Mouse (Mus musculus): ENCODE measurements around the gene Foxk1.
A peak's percentile ranks its signal among the peaks of the same experiment; 100 is the strongest.

Foxk1 gene

GRCm38 (mm10) chr5:142420317-142420716, 19.0 kb downstream of the Foxk1 start:
- no peak for DNase-seq (ENCODE audit: low spot score)

GRCm38 (mm10) chr5:142420920-142421319, 19.6 kb downstream of the Foxk1 start:
- no peak for DNase-seq (ENCODE audit: low spot score)

DNA sequence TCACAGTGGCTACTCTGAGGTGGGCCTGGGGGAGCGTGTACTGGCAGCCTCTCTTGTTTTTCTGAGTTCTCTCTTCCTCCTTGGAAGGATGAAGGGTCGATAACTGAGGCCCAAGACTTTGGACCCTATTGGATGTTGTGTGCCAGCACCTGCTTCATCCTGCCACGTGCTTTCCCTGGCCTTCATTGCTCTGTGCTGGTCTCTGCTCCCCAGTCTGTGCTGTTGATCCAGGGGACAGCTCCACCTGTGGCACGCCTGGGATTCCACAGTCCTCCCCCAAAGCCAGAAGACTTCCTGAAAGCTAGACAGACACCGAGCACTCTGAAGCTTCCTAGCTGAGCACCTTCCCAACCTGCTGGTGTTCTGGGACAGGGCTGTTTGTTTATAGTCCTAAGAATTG, 20.6 kb downstream of the Foxk1 start:
- DNase-seq (ENCODE audit: low spot score): no peak

DNA sequence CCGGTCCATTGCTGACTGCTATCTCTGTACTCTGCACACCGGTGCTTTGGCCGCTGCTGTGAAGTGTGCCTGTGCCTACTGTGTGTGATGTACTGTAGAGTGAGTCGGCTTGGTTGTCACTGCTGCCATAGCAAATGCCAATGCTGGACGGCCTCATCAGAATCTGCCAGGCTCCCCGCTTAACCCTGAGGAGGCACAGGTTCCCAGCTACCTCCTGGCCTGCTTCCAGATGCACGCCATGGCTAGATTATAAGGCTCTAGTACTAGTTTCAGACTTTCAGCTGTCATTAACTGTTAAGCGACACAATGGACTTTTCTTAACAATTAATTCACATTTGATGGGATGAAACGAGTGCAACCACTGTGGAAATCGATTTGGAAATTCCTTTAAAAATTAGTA, 21.8 kb downstream of the Foxk1 start:
- DNase-seq (ENCODE audit: low spot score): no peak

DNA sequence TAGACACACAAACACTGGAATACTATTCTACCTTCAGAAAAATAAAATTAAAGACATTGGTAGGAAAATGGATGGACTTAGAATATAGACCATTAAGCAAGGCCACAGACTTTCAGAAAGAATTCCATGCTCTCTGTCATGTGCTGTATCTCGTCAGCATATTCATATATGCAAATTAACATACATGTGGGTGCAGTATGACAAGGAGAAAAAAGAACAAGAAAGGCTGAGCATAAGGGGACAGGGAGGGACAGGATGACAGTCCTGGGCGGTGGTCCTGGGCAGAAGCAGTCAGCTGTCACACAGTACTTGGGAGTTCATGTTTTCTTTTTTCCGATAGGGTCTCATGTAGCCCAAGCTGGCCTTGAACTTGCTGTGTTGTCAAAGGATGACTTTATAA, 22.4 kb downstream of the Foxk1 start:
- no peak for DNase-seq (ENCODE audit: low spot score)

GRCm38 (mm10) chr5:142424627-142425349, 23.5 kb downstream of the Foxk1 start:
- peak; percentile 71 for DNase-seq (ENCODE audit: low spot score)

DNA sequence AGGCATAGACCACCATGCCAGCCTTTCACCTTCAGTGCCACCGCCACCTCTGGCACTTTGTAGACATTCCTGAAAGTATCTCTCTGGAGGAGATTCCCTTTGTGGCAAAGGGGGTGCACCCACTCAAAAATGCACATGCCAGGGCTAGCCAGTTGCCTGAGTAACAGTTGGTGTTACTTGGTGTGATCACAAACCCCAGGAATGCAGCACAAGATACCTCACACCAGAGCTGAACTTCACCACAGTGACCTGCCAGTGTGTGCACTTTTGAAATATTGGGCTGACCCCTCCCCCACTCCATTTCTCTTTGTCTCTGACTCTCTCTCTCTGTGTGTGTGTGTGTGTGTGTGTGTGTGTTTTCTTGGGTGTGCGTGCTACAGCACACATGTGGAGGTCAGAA, 25.2 kb downstream of the Foxk1 start:
- DNase-seq (ENCODE audit: low spot score): no peak

- no peak for DNase-seq (ENCODE audit: low spot score)
These were observed 26.6 kb downstream of the Foxk1 start for GRCm38 (mm10) chr5:142427876-142428275.

DNA sequence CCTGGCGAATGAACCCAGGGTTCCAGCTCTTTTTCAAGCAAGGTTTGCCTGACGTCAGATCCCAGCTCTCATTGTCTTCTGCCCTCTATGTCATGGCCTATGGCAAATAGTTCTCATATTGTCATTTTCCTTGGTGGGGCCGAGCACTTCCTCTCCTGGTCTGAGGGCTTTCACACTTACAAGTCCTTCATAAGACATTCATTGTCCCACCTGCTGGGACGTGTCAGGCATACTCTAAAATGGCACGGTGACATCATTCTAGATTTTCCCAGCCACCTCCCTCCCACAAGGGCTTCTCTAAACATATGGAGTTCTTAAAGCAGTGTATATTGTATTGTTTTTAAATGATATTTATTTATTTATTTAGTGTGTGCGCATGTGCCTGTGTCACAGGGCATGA, 27.4 kb downstream of the Foxk1 start:
- DNase-seq (ENCODE audit: low spot score): no peak

DNA sequence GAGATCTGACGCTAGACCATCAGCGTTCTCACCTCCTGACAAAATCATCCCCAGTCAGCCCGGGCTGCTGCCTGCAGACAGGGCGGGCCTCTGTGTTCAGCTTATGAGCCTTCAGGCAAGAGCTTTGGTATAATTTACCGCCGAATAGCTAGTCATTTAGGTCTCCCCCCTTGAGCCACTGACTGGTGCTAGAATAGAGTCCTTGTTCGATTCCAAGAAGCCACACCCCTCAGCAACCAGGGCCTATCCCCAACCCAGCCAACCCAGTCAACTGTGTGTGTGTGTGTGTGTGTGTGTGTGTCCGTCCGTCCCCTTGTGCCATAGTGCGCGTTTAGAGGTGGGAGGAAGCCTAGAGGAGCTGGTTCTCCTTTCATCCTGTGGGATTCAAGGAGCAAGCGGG, 29.7 kb downstream of the Foxk1 start:
- DNase-seq (ENCODE audit: low spot score): no peak

DNA sequence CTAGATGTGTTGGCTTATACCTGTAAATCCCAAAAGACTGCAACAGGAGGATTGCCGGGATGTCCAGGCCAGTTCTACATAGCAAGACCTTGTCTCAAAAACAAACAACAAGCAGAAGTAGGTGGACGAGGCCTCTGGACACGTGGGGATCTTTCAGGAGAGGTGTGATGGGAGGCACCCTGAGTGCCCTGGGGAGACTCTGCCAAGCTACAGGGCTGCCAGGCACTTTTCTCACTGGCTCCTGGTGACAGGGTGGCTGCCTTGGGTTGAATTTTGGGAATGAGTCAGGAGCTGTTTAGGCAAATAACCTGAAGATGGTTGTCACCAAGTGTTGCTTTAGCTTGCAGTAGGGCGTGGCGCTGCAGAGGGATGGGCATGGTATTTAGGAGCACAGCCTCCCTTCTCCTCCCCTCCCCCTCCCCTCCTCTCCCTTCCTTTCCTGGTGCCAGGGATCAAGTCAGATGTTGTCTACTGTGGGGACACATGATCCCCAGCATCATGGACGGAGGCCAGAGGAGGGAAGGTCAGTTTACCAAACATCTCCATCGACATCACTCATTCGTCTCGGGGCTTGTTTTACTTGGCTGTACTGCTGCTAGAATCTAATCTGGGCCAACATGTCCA, 30.6 kb downstream of the Foxk1 start:
- no peak for DNase-seq (ENCODE audit: low spot score)

DNA sequence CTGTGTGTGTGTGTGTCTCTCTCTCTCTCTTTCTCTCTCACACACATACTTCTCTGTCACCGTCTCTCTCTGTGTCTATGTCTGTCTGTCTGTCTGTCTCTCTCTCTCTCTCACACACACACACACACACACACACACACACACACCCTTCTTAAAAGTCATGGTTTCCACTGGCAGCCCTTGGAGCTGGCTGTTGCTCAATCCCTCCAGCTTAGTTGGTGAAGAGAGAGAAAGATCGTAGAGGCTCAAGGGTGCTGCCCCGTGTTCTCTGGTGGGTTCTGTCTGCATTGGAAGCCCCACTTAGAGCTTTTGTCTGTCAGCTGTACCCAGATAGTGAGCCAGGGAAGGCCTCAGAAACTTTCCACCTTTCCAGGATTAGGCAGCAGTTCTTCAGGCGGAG, 31.4 kb downstream of the Foxk1 start:
- no peak for DNase-seq (ENCODE audit: low spot score)

GRCm38 (mm10) chr5:142434052-142434451, 32.8 kb downstream of the Foxk1 start:
- no peak for DNase-seq (ENCODE audit: low spot score)

DNA sequence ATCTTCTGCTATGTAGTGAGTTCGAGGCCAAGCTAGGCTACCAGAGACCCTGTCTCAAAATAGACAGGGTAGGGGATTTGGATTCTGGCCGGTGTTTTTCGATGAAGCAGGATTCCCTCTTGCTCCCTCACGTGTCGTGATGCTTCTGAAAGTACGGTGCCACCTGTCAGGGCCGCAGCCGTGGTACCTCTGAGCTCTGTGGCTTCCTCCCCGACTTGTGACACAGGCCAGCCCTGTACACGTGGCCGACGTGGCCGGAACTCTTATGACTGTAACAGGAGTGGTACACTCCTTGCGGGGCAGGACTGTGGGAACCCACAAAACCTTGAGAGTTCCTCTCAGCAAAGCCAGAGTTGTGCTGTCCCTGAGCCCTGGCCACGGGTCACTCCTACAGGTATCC, 34.4 kb downstream of the Foxk1 start:
- no peak for DNase-seq (ENCODE audit: low spot score)

DNA sequence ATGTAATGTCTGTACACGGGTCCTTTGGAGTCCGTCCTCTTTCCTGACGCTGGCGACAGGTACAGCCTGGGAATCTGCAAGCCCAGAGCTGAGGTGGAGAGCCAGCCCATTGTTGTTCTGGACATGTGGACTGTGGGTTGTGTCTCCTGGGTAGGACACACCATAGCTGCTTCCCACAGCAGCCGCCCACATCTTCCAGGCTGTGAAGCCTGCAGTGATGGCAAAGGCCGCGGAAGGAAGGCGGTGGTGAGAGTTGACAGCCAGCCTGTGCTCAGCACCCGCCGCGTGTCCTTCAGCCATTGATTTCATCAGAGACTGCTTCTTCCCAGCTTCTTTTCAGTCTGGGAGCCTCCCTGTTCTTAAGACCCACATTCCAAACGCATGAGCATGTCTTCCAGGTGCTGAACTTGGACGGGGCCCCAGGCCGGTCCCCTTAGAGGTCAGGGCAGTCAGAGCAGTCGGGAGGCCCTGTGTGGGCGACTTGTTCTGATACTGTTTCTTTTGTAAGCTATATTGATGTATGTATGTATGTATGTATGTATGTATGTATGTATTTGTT, 37.2 kb downstream of the Foxk1 start:
- DNase-seq (ENCODE audit: low spot score): no peak

GRCm38 (mm10) chr5:142439911-142440432, 38.7 kb downstream of the Foxk1 start:
- DNase-seq (ENCODE audit: low spot score): no peak

- peak; percentile 97 for DNase-seq (ENCODE audit: low spot score)
These were observed 39.3 kb downstream of the Foxk1 start for GRCm38 (mm10) chr5:142440451-142441147.

- no peak for DNase-seq (ENCODE audit: low spot score)
These were observed 40.2 kb downstream of the Foxk1 start for GRCm38 (mm10) chr5:142441332-142442044.

GRCm38 (mm10) chr5:142442045-142442440, 40.7 kb downstream of the Foxk1 start:
- no peak for DNase-seq (ENCODE audit: low spot score)

GRCm38 (mm10) chr5:142443514-142443913, 42.2 kb downstream of the Foxk1 start:
- no peak for DNase-seq (ENCODE audit: low spot score)

DNA sequence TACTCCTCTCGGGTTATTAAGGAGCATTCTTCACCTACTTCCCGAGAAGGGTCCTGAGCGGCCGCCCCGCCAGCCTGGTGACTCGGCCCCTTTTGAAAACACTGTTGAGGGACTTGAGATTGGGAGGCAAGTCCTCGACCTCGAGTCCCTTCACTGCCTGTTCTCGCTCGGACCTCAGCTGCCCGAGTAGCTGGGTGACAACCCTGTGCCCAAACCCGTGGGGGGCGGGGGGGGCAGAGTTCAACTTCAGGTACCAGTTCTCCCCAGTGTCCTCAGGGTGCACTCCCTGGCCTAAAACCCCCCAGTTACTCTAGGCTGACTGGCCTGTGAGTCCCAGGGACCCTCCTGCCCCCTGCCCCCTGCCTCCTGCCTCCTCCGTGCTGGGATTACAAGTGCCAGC, 42.7 kb downstream of the Foxk1 start:
- DNase-seq (ENCODE audit: low spot score): no peak
